Mouse (Mus musculus) G1E (cell line): ENCODE results near the gene Ears2. TPM values are rescaled to one million over a fixed set of nuclear protein-coding genes. Genes with fewer than 3 reads are reported as not detected.

Experiments used
- ATAC-seq: 2 replicates; pipeline ENCODE4 v1.8.0; 2016; ENCODE audit warnings: mild to moderate bottlenecking; ENCODE audit not compliant: insufficient number of reproducible peaks, poor library complexity, low FRiP score, severe bottlenecking; ENCODE audit errors: extremely low read depth
- DNase-seq: peaks from one replicate; pipeline ENCODE4 v3.0.0; 2012; ENCODE audit warnings: low spot score
- H3K27me3 ChIP-seq: 2 replicates; pipeline ENCODE4 v1.6.1; 2012; ENCODE audit warnings: mild to moderate bottlenecking, low read length, inconsistent platforms; ENCODE audit not compliant: insufficient read depth
- H3K36me3 ChIP-seq: replicated peaks from 2 replicates; pipeline ENCODE3; 2012; ENCODE audit warnings: mild to moderate bottlenecking, inconsistent platforms
- H3K4me1 ChIP-seq: 2 replicates; pipeline ENCODE4 v1.6.1; 2012; ENCODE audit warnings: low read depth, low read length, inconsistent platforms, mixed read lengths; ENCODE audit not compliant: insufficient read depth
- H3K4me3 ChIP-seq: 2 replicates; pipeline ENCODE4 v1.5.1; 2012; ENCODE audit warnings: low read depth, mild to moderate bottlenecking, inconsistent platforms, low read length, moderate library complexity, mixed read lengths
- H3K9me3 ChIP-seq: replicated peaks from 2 replicates; pipeline ENCODE4 v1.6.1; 2012; ENCODE audit warnings: inconsistent platforms
- CTCF ChIP-seq: IDR thresholded peaks from 2 replicates; pipeline ENCODE4 v1.5.1; 2012; ENCODE audit warnings: low read depth, low read length, inconsistent platforms, mixed read lengths
- GATA1 ChIP-seq: IDR thresholded peaks from 2 replicates; pipeline ENCODE4 v1.6.1; 2012; ENCODE audit warnings: borderline replicate concordance, low read length, inconsistent platforms, mixed read lengths
- GATA2 ChIP-seq: IDR thresholded peaks from 2 replicates; pipeline ENCODE4 v1.6.1; 2012; ENCODE audit warnings: low read depth, low read length, inconsistent platforms, borderline replicate concordance
- POLR2AphosphoS5 ChIP-seq: IDR thresholded peaks from 2 replicates; pipeline ENCODE4 v1.6.1; 2012; ENCODE audit warnings: low read depth, low read length, inconsistent platforms; ENCODE audit not compliant: insufficient replicate concordance
- TAL1 ChIP-seq: conservative IDR thresholded peaks from 2 replicates; pipeline ENCODE4 v1.6.1; 2012; ENCODE audit warnings: low read depth, low read length, inconsistent platforms, mixed read lengths
- polyA plus RNA-seq: library from polyadenylated mRNA; stranded (reverse); fragments of >175 nt; gene quantifications from 2 replicates; pipeline ENCODE4 v1.2.3, GENCODE M21; 2012
- total RNA-seq, 2 experiments: library from RNA; stranded (forward) in 1 of 2; stranded (reverse) in 1 of 2; fragments of 200-1000 nt in 1 of 2; fragments of >200 nt in 1 of 2; fragmentation: Nextera tagmentation in 1 of 2; gene quantifications; 2 replicates each; pipeline ENCODE4 v1.2.3; 2014 to 2017

The Ears2 gene
- total and polyA plus RNA-seq, 3 experiments: 7.9 to 16.3 (median 12.8) TPM

DNA sequence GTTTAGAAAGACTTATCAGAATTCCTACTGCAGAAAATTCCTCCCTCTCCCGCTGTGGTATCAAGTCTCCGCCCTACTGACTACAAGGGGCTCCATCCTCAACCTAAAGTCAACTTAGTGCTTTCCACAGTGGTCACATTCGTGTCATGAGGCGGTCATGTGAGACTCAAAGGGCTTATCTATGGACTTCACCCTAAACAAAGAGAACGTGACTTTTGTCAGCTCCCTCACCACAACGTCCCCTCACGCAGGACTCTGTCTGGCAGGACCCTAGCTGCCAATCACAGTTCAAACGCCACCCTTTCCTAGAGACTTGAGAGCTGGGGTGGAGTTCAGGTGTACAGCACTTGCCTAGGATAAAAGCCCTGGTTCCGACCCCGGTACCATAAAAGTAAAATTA, 54.1 kb downstream of the Ears2 start:
- Histone ChIP-seq H3K4me1 (peaks cover 74% of the 10 kb centered on the region), H3K9me3 (no peaks in the 10 kb centered on the region), H3K4me3 (peak overlapping the region; percentile 31; the same call in 1 of the 2 replicates), H3K36me3 (peaks cover 94% of the 10 kb centered on the region), H3K27me3 (no peaks in the 10 kb centered on the region)
- TF ChIP-seq TAL1 (0 out of 2 replicates have a peak, but pooled peaks have one; percentile 6), GATA1 (no peak), POLR2AphosphoS5 (no peak), CTCF (no peak), GATA2 (no peak)
- peak; percentile 87 for ATAC-seq
- DNase-seq: peak; percentile 46

DNA sequence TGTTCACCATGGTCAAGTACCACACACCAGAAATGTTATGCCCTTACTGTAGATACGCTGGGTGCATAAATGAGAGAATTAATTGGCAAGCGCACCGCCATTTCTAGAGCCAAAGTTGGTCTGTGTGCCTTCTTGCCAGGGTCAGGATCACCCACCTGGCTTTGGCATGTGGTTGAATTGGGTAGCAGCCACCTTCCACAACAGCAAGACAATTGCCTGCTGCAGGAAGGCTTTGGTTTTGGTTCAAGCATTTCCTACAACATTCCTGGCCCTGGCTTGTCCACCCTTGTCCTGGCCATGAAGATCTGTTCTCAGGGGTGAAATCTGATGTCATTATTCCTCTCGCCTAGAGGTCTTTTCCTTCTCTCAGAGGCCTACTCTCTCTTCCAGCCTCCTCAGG, 54.7 kb downstream of the Ears2 start:
- H3K36me3 ChIP-seq: peaks cover 97% of the 10 kb centered on the region
- no peak for ATAC-seq

DNA sequence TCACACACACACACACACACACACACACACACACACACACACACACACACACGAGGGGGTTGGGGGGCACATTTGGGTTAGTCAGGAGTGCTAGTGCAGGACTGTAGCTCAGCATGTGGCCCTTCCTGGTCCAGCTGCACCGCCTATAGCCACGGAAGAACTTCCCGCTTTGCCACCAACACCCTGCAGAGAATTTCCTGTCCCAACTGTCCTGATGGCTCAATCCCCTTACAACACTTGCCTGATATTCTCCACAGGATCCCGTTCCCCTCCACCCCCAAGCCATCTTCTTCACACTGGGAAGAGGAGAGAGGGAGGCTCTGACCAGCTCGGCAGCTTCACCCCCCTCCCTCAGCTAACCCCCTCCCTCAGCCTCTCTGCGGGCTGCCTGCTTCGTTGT, 66.7 kb downstream of the Ears2 start:
- ATAC-seq (no peak), DNase-seq (no peak)
- H3K9me3 ChIP-seq: no peaks in the 10 kb centered on the region
- no peak overlapping the region for H3K4me3 ChIP-seq
- TF ChIP-seq GATA1 (no peak), CTCF (no peak), GATA2 (no peak), TAL1 (no peak), POLR2AphosphoS5 (no peak)
- H3K4me1 ChIP-seq: no peaks in the 10 kb centered on the region; the same call in 1 of the 2 replicates
- no peaks in the 10 kb centered on the region for H3K27me3 ChIP-seq
- peaks cover 97% of the 10 kb centered on the region for H3K36me3 ChIP-seq

More for the DNA sequence above, 54.7 kb downstream of the Ears2 start:
- Histone ChIP-seq H3K9me3 (no peaks in the 10 kb centered on the region), H3K4me1 (peaks cover 70% of the 10 kb centered on the region), H3K27me3 (no peaks in the 10 kb centered on the region), H3K4me3 (no peak overlapping the region)
- no peak for DNase-seq
- TF ChIP-seq CTCF (no peak), GATA2 (no peak), TAL1 (no peak), POLR2AphosphoS5 (no peak), GATA1 (no peak)

DNA sequence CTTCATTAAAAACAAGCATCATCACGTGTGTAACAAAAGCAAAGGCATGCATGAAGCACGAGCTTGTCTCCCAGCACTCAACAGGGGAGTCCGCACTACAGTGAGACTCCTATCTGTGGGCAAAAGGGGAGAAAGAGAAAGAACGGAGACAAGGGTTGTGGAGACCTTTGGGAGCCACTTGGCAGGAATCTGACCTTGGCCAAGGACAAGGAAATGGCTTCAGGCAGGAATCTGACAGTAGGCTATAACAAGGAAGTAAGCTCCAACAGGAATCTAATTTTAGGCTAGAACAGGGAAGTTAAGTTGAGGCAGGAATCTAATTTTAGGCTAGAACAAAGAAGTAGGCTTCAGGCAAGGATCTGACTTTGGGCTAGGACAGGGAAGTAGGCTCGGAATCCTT, 71.1 kb downstream of the Ears2 start:
- peaks cover 97% of the 10 kb centered on the region for H3K36me3 ChIP-seq
- H3K4me1 ChIP-seq: peaks cover 5% of the 10 kb centered on the region; the same call in 1 of the 2 replicates
- no peak for DNase-seq
- no peak overlapping the region for H3K4me3 ChIP-seq
- no peak for TF ChIP-seq POLR2AphosphoS5
- no peak for TF ChIP-seq TAL1
- TF ChIP-seq CTCF: no peak
- no peak for TF ChIP-seq GATA2
- no peak for TF ChIP-seq GATA1
- no peaks in the 10 kb centered on the region for H3K9me3 ChIP-seq
- ATAC-seq: no peak
- H3K27me3 ChIP-seq: no peaks in the 10 kb centered on the region

Other genes with a start within 250 kb of the Ears2 start
- gene Scnn1b, start 202.2 kb downstream of the Ears2 start, total RNA-seq (2014; fragmentation: Nextera tagmentation): not detected in 2 replicates
- 0.11 TPM in 1 of 2 replicates, not detected in the other for gene Scnn1b, start 202.2 kb downstream of the Ears2 start, total RNA-seq (2017)
- not detected in 2 replicates for gene Scnn1b, start 202.2 kb downstream of the Ears2 start, polyA plus RNA-seq
- 26.2 and 32.7 TPM in 2 replicates for gene Cog7, start 85.6 kb downstream of the Ears2 start, total RNA-seq (2014; fragmentation: Nextera tagmentation)
- gene Cog7, start 85.6 kb downstream of the Ears2 start, total RNA-seq (2017): 19.3 and 20.5 TPM in 2 replicates
- gene Cog7, start 85.6 kb downstream of the Ears2 start, polyA plus RNA-seq: 9.0 and 9.2 TPM in 2 replicates
- 174 and 198 TPM in 2 replicates for gene Gga2, start 46.0 kb downstream of the Ears2 start, total RNA-seq (2014; fragmentation: Nextera tagmentation)
- gene Gga2, start 46.0 kb downstream of the Ears2 start, total RNA-seq (2017): 314 and 315 TPM in 2 replicates
- 299 and 333 TPM in 2 replicates for gene Gga2, start 46.0 kb downstream of the Ears2 start, polyA plus RNA-seq
- 49.3 and 49.6 TPM in 2 replicates for gene Ubfd1, start 88 bp downstream of the Ears2 start, total RNA-seq (2014; fragmentation: Nextera tagmentation)
- gene Ubfd1, start 88 bp downstream of the Ears2 start, total RNA-seq (2017): 49.7 and 52.2 TPM in 2 replicates
- 32.9 and 38.1 TPM in 2 replicates for gene Ubfd1, start 88 bp downstream of the Ears2 start, polyA plus RNA-seq
- gene Ndufab1, start 34.6 kb upstream of the Ears2 start, total RNA-seq (2014; fragmentation: Nextera tagmentation): 161 and 182 TPM in 2 replicates
- 89.3 and 121 TPM in 2 replicates for gene Ndufab1, start 34.6 kb upstream of the Ears2 start, total RNA-seq (2017)
- 1,259 and 1,762 TPM in 2 replicates for gene Ndufab1, start 34.6 kb upstream of the Ears2 start, polyA plus RNA-seq
- gene Palb2, start 65.7 kb upstream of the Ears2 start, total RNA-seq (2014; fragmentation: Nextera tagmentation): 46.1 and 49.8 TPM in 2 replicates
- gene Palb2, start 65.7 kb upstream of the Ears2 start, total RNA-seq (2017): 31.0 and 41.1 TPM in 2 replicates
- gene Palb2, start 65.7 kb upstream of the Ears2 start, polyA plus RNA-seq: 3.7 and 6.4 TPM in 2 replicates
- gene Dctn5, start 65.8 kb upstream of the Ears2 start, total RNA-seq (2014; fragmentation: Nextera tagmentation): 66.3 and 96.8 TPM in 2 replicates
- 116 and 125 TPM in 2 replicates for gene Dctn5, start 65.8 kb upstream of the Ears2 start, total RNA-seq (2017)
- 5.7 and 6.2 TPM in 2 replicates for gene Dctn5, start 65.8 kb upstream of the Ears2 start, polyA plus RNA-seq
- gene Plk1, start 92.2 kb upstream of the Ears2 start, total RNA-seq (2014; fragmentation: Nextera tagmentation): 103 and 128 TPM in 2 replicates
- gene Plk1, start 92.2 kb upstream of the Ears2 start, total RNA-seq (2017): 35.0 and 51.6 TPM in 2 replicates
- 83.0 and 96.3 TPM in 2 replicates for gene Plk1, start 92.2 kb upstream of the Ears2 start, polyA plus RNA-seq
- gene Ern2, start 118.9 kb upstream of the Ears2 start, total RNA-seq (2014; fragmentation: Nextera tagmentation): not detected in 2 replicates
- gene Ern2, start 118.9 kb upstream of the Ears2 start, total RNA-seq (2017): not detected in 2 replicates
- gene Ern2, start 118.9 kb upstream of the Ears2 start, polyA plus RNA-seq: not detected in 2 replicates
- gene Chp2, start 152.2 kb upstream of the Ears2 start, total RNA-seq (2014; fragmentation: Nextera tagmentation): not detected in 2 replicates
- 0.11 TPM in 1 of 2 replicates, not detected in the other for gene Chp2, start 152.2 kb upstream of the Ears2 start, total RNA-seq (2017)
- not detected in 2 replicates for gene Chp2, start 152.2 kb upstream of the Ears2 start, polyA plus RNA-seq
- not detected in 2 replicates for gene Prkcb, start 221.5 kb upstream of the Ears2 start, total RNA-seq (2014; fragmentation: Nextera tagmentation)
- 0.17 and 0.55 TPM in 2 replicates for gene Prkcb, start 221.5 kb upstream of the Ears2 start, total RNA-seq (2017)
- gene Prkcb, start 221.5 kb upstream of the Ears2 start, polyA plus RNA-seq: not detected in 2 replicates